Mouse (Mus musculus): ENCODE results near the gene Gda. TPM values are rescaled to one million over a fixed set of nuclear protein-coding genes. Genes with fewer than 3 reads are reported as not detected.
A peak's percentile ranks its signal among the peaks of the same experiment; 100 is the strongest.

Gene Gda
- 0.08 and 0.09 TPM in 2 replicates for polyA plus RNA-seq (2014; fragmentation: Nextera tagmentation; extraction: Ambion mirVana)

- Histone ChIP-seq H3K9ac (ENCODE audit: low read length) (peak within 1 kb of the TSS; percentile 58; the same call in 1 of the 2 replicates), H3K4me3 (ENCODE audit: control insufficient read depth in 1 of 2, insufficient read depth in 1 of 2, low read depth in 1 of 2, low read length in 2 of 2) (peak within 1 kb of the TSS; percentile 41 to 51), H3K27ac (replicated peaks in 1 of 2; ENCODE audit: control insufficient read depth in 1 of 2, insufficient read depth in 1 of 2, low read depth in 2 of 2, low read length in 2 of 2) (no peak within 1 kb of the TSS), H3K27me3 (ENCODE audit: control insufficient read depth, insufficient read depth, low read length) (peaks cover 31% of the 10 kb centered on the region), H3K4me2 (ENCODE audit: low read length) (peak within 1 kb of the TSS; percentile 92), H3K36me3 (ENCODE audit: control insufficient read depth, insufficient read depth, low read length) (no peaks in the 10 kb centered on the region), H3K4me1 (ENCODE audit: control insufficient read depth in 2 of 2, insufficient read depth in 2 of 2, low read length in 2 of 2) (no peaks in the 10 kb centered on the region), H3K9me3 (ENCODE audit: control insufficient read depth, low read length) (0 out of 2 replicates have a peak, but pooled peaks cover 3% of the 10 kb centered on the region)
- WGBS = 55% methylated on average over 2 of the region's 2 CpGs
- no peak for ATAC-seq (ENCODE audit: insufficient number of reproducible peaks, insufficient read depth, low FRiP score, low read depth)
Measured at GRCm38 (mm10) chr19:21473345-21473744, at the start of gene Gda. Gda (minus strand) TSS chr19:21473445.

- Histone ChIP-seq H3K4me1 (ENCODE audit: control insufficient read depth in 2 of 2, insufficient read depth in 2 of 2, low read length in 2 of 2) (no peaks in the 10 kb centered on the region), H3K9ac (ENCODE audit: low read length) (no peak overlapping the region), H3K27ac (replicated peaks in 1 of 2; ENCODE audit: control insufficient read depth in 1 of 2, insufficient read depth in 1 of 2, low read depth in 2 of 2, low read length in 2 of 2) (no peak overlapping the region), H3K4me3 (ENCODE audit: control insufficient read depth in 1 of 2, insufficient read depth in 1 of 2, low read depth in 1 of 2, low read length in 2 of 2) (no peak overlapping the region), H3K9me3 (ENCODE audit: control insufficient read depth, low read length) (no peaks in the 10 kb centered on the region), H3K4me2 (ENCODE audit: low read length) (no peak overlapping the region), H3K27me3 (ENCODE audit: control insufficient read depth, insufficient read depth, low read length) (no peaks in the 10 kb centered on the region), H3K36me3 (ENCODE audit: control insufficient read depth, insufficient read depth, low read length) (no peaks in the 10 kb centered on the region)
- no peak for ATAC-seq (ENCODE audit: insufficient number of reproducible peaks, insufficient read depth, low FRiP score, low read depth)
- 56% methylated on average over 2 of the region's 2 CpGs for WGBS
Measured at GRCm38 (mm10) chr19:21520280-21520679, 47.0 kb upstream of the Gda start.

GRCm38 (mm10) chr19:21510116-21510515 is 36.9 kb upstream of the Gda start:
- no peak overlapping the region for H3K4me3 ChIP-seq (ENCODE audit: control insufficient read depth in 1 of 2, insufficient read depth in 1 of 2, low read depth in 1 of 2, low read length in 2 of 2)
- H3K27ac ChIP-seq (replicated peaks in 1 of 2; ENCODE audit: control insufficient read depth in 1 of 2, insufficient read depth in 1 of 2, low read depth in 2 of 2, low read length in 2 of 2) = no peak overlapping the region
- 40% methylated on average over 3 of the region's 3 CpGs for WGBS
- no peak overlapping the region for H3K9ac ChIP-seq (ENCODE audit: low read length)
- H3K4me1 ChIP-seq (ENCODE audit: control insufficient read depth in 2 of 2, insufficient read depth in 2 of 2, low read length in 2 of 2) = peaks cover 0 to 2% of the 10 kb centered on the region in 2 experiments; a peak in 1 of 4 replicates
- no peak for ATAC-seq (ENCODE audit: insufficient number of reproducible peaks, insufficient read depth, low FRiP score, low read depth)
- no peak overlapping the region for H3K4me2 ChIP-seq (ENCODE audit: low read length)
- H3K9me3 ChIP-seq (ENCODE audit: control insufficient read depth, low read length) = no peaks in the 10 kb centered on the region
- no peaks in the 10 kb centered on the region for H3K36me3 ChIP-seq (ENCODE audit: control insufficient read depth, insufficient read depth, low read length)
- no peaks in the 10 kb centered on the region for H3K27me3 ChIP-seq (ENCODE audit: control insufficient read depth, insufficient read depth, low read length)

- no peak for ATAC-seq (ENCODE audit: insufficient number of reproducible peaks, insufficient read depth, low FRiP score, low read depth)
- no peaks in the 10 kb centered on the region for H3K9me3 ChIP-seq (ENCODE audit: control insufficient read depth, low read length)
- H3K9ac ChIP-seq (ENCODE audit: low read length) = no peak overlapping the region
- no peak overlapping the region for H3K27ac ChIP-seq (replicated peaks in 1 of 2; ENCODE audit: control insufficient read depth in 1 of 2, insufficient read depth in 1 of 2, low read depth in 2 of 2, low read length in 2 of 2)
- no peak overlapping the region for H3K4me2 ChIP-seq (ENCODE audit: low read length)
- 68% methylated on average over 7 of the region's 7 CpGs for WGBS
- no peak overlapping the region for H3K4me3 ChIP-seq (ENCODE audit: control insufficient read depth in 1 of 2, insufficient read depth in 1 of 2, low read depth in 1 of 2, low read length in 2 of 2)
- no peaks in the 10 kb centered on the region for H3K27me3 ChIP-seq (ENCODE audit: control insufficient read depth, insufficient read depth, low read length)
- H3K4me1 ChIP-seq (ENCODE audit: control insufficient read depth in 2 of 2, insufficient read depth in 2 of 2, low read length in 2 of 2) = peaks cover 0 to 2% of the 10 kb centered on the region in 2 experiments; a peak in 1 of 4 replicates
- H3K36me3 ChIP-seq (ENCODE audit: control insufficient read depth, insufficient read depth, low read length) = no peaks in the 10 kb centered on the region
Measured at GRCm38 (mm10) chr19:21507561-21508232, 34.5 kb upstream of the Gda start.

- no peaks in the 10 kb centered on the region for H3K9me3 ChIP-seq (ENCODE audit: control insufficient read depth, low read length)
- WGBS = 82% methylated on average over 2 of the region's 2 CpGs
- no peaks in the 10 kb centered on the region for H3K36me3 ChIP-seq (ENCODE audit: control insufficient read depth, insufficient read depth, low read length)
- no peaks in the 10 kb centered on the region for H3K27me3 ChIP-seq (ENCODE audit: control insufficient read depth, insufficient read depth, low read length)
- no peak overlapping the region for H3K9ac ChIP-seq (ENCODE audit: low read length)
- H3K27ac ChIP-seq (replicated peaks in 1 of 2; ENCODE audit: control insufficient read depth in 1 of 2, insufficient read depth in 1 of 2, low read depth in 2 of 2, low read length in 2 of 2) = no peak overlapping the region
- H3K4me1 ChIP-seq (ENCODE audit: control insufficient read depth in 2 of 2, insufficient read depth in 2 of 2, low read length in 2 of 2) = peaks cover 0 to 2% of the 10 kb centered on the region in 2 experiments; a peak in 1 of 4 replicates
- no peak overlapping the region for H3K4me3 ChIP-seq (ENCODE audit: control insufficient read depth in 1 of 2, insufficient read depth in 1 of 2, low read depth in 1 of 2, low read length in 2 of 2)
- H3K4me2 ChIP-seq (ENCODE audit: low read length) = no peak overlapping the region
- ATAC-seq (ENCODE audit: insufficient number of reproducible peaks, insufficient read depth, low FRiP score, low read depth) = no peak
Measured at GRCm38 (mm10) chr19:21507133-21507532, 33.9 kb upstream of the Gda start.

GRCm38 (mm10) chr19:21504716-21505115 is 31.5 kb upstream of the Gda start:
- Histone ChIP-seq H3K36me3 (ENCODE audit: control insufficient read depth, insufficient read depth, low read length) (no peaks in the 10 kb centered on the region), H3K27me3 (ENCODE audit: control insufficient read depth, insufficient read depth, low read length) (no peaks in the 10 kb centered on the region), H3K4me2 (ENCODE audit: low read length) (no peak overlapping the region), H3K9ac (ENCODE audit: low read length) (no peak overlapping the region), H3K4me3 (ENCODE audit: control insufficient read depth in 1 of 2, insufficient read depth in 1 of 2, low read depth in 1 of 2, low read length in 2 of 2) (no peak overlapping the region), H3K9me3 (ENCODE audit: control insufficient read depth, low read length) (no peaks in the 10 kb centered on the region), H3K27ac (replicated peaks in 1 of 2; ENCODE audit: control insufficient read depth in 1 of 2, insufficient read depth in 1 of 2, low read depth in 2 of 2, low read length in 2 of 2) (no peak overlapping the region), H3K4me1 (ENCODE audit: control insufficient read depth in 2 of 2, insufficient read depth in 2 of 2, low read length in 2 of 2) (peaks cover 0 to 2% of the 10 kb centered on the region in 2 experiments; a peak in 1 of 4 replicates)
- 57% methylated on average over 2 of the region's 2 CpGs for WGBS
- no peak for ATAC-seq (ENCODE audit: insufficient number of reproducible peaks, insufficient read depth, low FRiP score, low read depth)

GRCm38 (mm10) chr19:21499394-21499983 is 26.2 kb upstream of the Gda start:
- H3K36me3 ChIP-seq (ENCODE audit: control insufficient read depth, insufficient read depth, low read length) = no peaks in the 10 kb centered on the region
- no peaks in the 10 kb centered on the region for H3K27me3 ChIP-seq (ENCODE audit: control insufficient read depth, insufficient read depth, low read length)
- H3K9ac ChIP-seq (ENCODE audit: low read length) = no peak overlapping the region
- H3K27ac ChIP-seq (replicated peaks in 1 of 2; ENCODE audit: control insufficient read depth in 1 of 2, insufficient read depth in 1 of 2, low read depth in 2 of 2, low read length in 2 of 2) = no peak overlapping the region
- whole genome bisulfite sequencing = 84% methylated on average over 2 of the region's 2 CpGs
- no peaks in the 10 kb centered on the region for H3K4me1 ChIP-seq (ENCODE audit: control insufficient read depth in 2 of 2, insufficient read depth in 2 of 2, low read length in 2 of 2)
- no peak for ATAC-seq (ENCODE audit: insufficient number of reproducible peaks, insufficient read depth, low FRiP score, low read depth)
- H3K4me2 ChIP-seq (ENCODE audit: low read length) = no peak overlapping the region
- H3K9me3 ChIP-seq (ENCODE audit: control insufficient read depth, low read length) = no peaks in the 10 kb centered on the region
- no peak overlapping the region for H3K4me3 ChIP-seq (ENCODE audit: control insufficient read depth in 1 of 2, insufficient read depth in 1 of 2, low read depth in 1 of 2, low read length in 2 of 2)

All from heart, embryonic 14.5 days (tissue).